Mouse (Mus musculus) hindbrain, embryonic 16.5 days (tissue): Measurements from ENCODE around the gene Gon7. TPM values are rescaled to one million over a fixed set of nuclear protein-coding genes. Genes with fewer than 3 reads are reported as not detected.

Experiments used
- ATAC-seq: fragments of 200-750 bp; cut with Nextera tagmentation; 2 replicates; pipeline ENCODE4 v1.8.0; 2017; ENCODE audit warnings: moderate TSS enrichment, moderate library complexity
- H3K27ac ChIP-seq: fragments of 300-500 bp; sonication (generic); 2 replicates; pipeline ENCODE4 v1.5.1; 2014; ENCODE audit warnings: low read depth, mild to moderate bottlenecking, control low read depth, low read length, moderate library complexity
- H3K27me3 ChIP-seq: fragments of 300-500 bp; sonication (generic); replicated peaks from 2 replicates; pipeline ENCODE4 v1.6.1; 2014; ENCODE audit warnings: low read length; ENCODE audit not compliant: control insufficient read depth, insufficient read depth
- H3K36me3 ChIP-seq: fragments of 300-500 bp; sonication (generic); 2 replicates; pipeline ENCODE4 v1.6.1; 2014; ENCODE audit warnings: mild to moderate bottlenecking, low read length, moderate library complexity, mixed read lengths; ENCODE audit not compliant: control insufficient read depth, insufficient read depth
- H3K4me1 ChIP-seq: fragments of 300-500 bp; sonication (generic); 2 replicates; pipeline ENCODE4 v1.6.1; 2014; ENCODE audit warnings: low read depth, low read length; ENCODE audit not compliant: control insufficient read depth, insufficient read depth
- H3K4me2 ChIP-seq: fragments of 300-500 bp; sonication (generic); 2 replicates; pipeline ENCODE4 v1.6.1; 2014; ENCODE audit warnings: mild to moderate bottlenecking, low read length, control low read depth, moderate library complexity
- H3K4me3 ChIP-seq: fragments of 300-500 bp; sonication (generic); 2 replicates; pipeline ENCODE4 v1.5.1; 2014; ENCODE audit warnings: mild to moderate bottlenecking, low read length, control low read depth, moderate library complexity
- H3K9ac ChIP-seq: fragments of 300-500 bp; sonication (generic); 2 replicates; pipeline ENCODE4 v1.6.1; 2014; ENCODE audit warnings: low read depth, mild to moderate bottlenecking, control low read depth, low read length, moderate library complexity
- H3K9me3 ChIP-seq: fragments of 300-500 bp; sonication (generic); 2 replicates; pipeline ENCODE4 v1.6.1; 2014; ENCODE audit warnings: mild to moderate bottlenecking, low read length, moderate library complexity; ENCODE audit not compliant: control insufficient read depth
- WGBS: fragments of 180-500 bp; shearing (Covaris S2); extraction: QIAGEN DNeasy Blood & Tissue Kit; methylation state at CpG from one replicate; pipeline ENCODE4 v1.1.7; 2014; 5-methylcytosine and 5-hydroxymethylcytosine counted together
- polyA plus RNA-seq: library from polyadenylated mRNA; unstranded; fragments of >200 nt; fragmentation: Nextera tagmentation; extraction: Ambion mirVana; gene quantifications from 2 replicates; pipeline ENCODE4 v1.2.1, GENCODE M21; 2015

The Gon7 gene
- polyA plus RNA-seq, 1 experiment from 2014 or later = 45.2 TPM

GRCm38 (mm10) chr12:102714654-102715395 lies 42.8 kb downstream of the Gon7 start:
- Histone ChIP-seq H3K4me2 (no peak overlapping the region), H3K4me1 (no peaks in the 10 kb centered on the region), H3K36me3 (no peaks in the 10 kb centered on the region), H3K27ac (no peak overlapping the region), H3K4me3 (no peak overlapping the region), H3K9ac (no peak overlapping the region), H3K27me3 (no peaks in the 10 kb centered on the region), H3K9me3 (no peaks in the 10 kb centered on the region)
- ATAC-seq = no peak
- 82% methylated on average over 10 of the region's 10 CpGs for WGBS

- H3K4me1 ChIP-seq = no peaks in the 10 kb centered on the region
- WGBS = 70% methylated on average over 2 of the region's 2 CpGs
Observed at GRCm38 (mm10) chr12:102714116-102714515, 43.5 kb downstream of the Gon7 start.

GRCm38 (mm10) chr12:102713153-102713865 lies 44.3 kb downstream of the Gon7 start:
- no peaks in the 10 kb centered on the region for H3K36me3 ChIP-seq
- no peaks in the 10 kb centered on the region for H3K4me1 ChIP-seq
- no peak overlapping the region for H3K27ac ChIP-seq
- H3K9ac ChIP-seq = no peak overlapping the region
- no peaks in the 10 kb centered on the region for H3K9me3 ChIP-seq
- WGBS = 79% methylated on average over 20 of the region's 20 CpGs
- ATAC-seq = no peak
- H3K4me3 ChIP-seq = no peak overlapping the region
- H3K4me2 ChIP-seq = no peak overlapping the region
- no peaks in the 10 kb centered on the region for H3K27me3 ChIP-seq

More at GRCm38 (mm10) chr12:102714116-102714515, 43.5 kb downstream of the Gon7 start:
- Histone ChIP-seq H3K4me2 (no peak overlapping the region), H3K9me3 (no peaks in the 10 kb centered on the region), H3K27ac (no peak overlapping the region), H3K4me3 (no peak overlapping the region), H3K9ac (no peak overlapping the region), H3K27me3 (no peaks in the 10 kb centered on the region), H3K36me3 (no peaks in the 10 kb centered on the region)
- no peak for ATAC-seq

GRCm38 (mm10) chr12:102710851-102711375 lies 46.7 kb downstream of the Gon7 start:
- H3K4me2 ChIP-seq = no peak overlapping the region
- H3K4me1 ChIP-seq = 0 out of 2 replicates have a peak, but pooled peaks cover under 1% of the 10 kb centered on the region
- 51% methylated on average over 4 of the region's 4 CpGs for WGBS
- H3K9me3 ChIP-seq = no peaks in the 10 kb centered on the region
- H3K27me3 ChIP-seq = no peaks in the 10 kb centered on the region; the same call in 1 of the 2 replicates
- H3K27ac ChIP-seq = no peak overlapping the region
- H3K4me3 ChIP-seq = no peak overlapping the region
- H3K9ac ChIP-seq = no peak overlapping the region
- no peak for ATAC-seq
- H3K36me3 ChIP-seq = no peaks in the 10 kb centered on the region

- peaks cover 7% of the 10 kb centered on the region for H3K4me1 ChIP-seq
- WGBS = 89% methylated on average over 5 of the region's 5 CpGs
- H3K36me3 ChIP-seq = no peaks in the 10 kb centered on the region
- ATAC-seq = no peak
- no peak overlapping the region for H3K4me3 ChIP-seq
- no peak overlapping the region for H3K27ac ChIP-seq
- no peak overlapping the region for H3K9ac ChIP-seq
- H3K27me3 ChIP-seq = no peaks in the 10 kb centered on the region; the same call in 1 of the 2 replicates
- no peaks in the 10 kb centered on the region for H3K9me3 ChIP-seq
- no peak overlapping the region for H3K4me2 ChIP-seq
Observed at GRCm38 (mm10) chr12:102709896-102710295, 47.7 kb downstream of the Gon7 start.

GRCm38 (mm10) chr12:102708220-102708619 lies 49.4 kb downstream of the Gon7 start:
- H3K4me1 ChIP-seq = peaks cover 13% of the 10 kb centered on the region
- WGBS = 73% methylated on average over 11 of the region's 11 CpGs
- H3K27me3 ChIP-seq = no peaks in the 10 kb centered on the region; the same call in 1 of the 2 replicates
- no peaks in the 10 kb centered on the region for H3K9me3 ChIP-seq
- H3K27ac ChIP-seq = no peak overlapping the region
- H3K4me3 ChIP-seq = no peak overlapping the region
- ATAC-seq = no peak
- H3K4me2 ChIP-seq = no peak overlapping the region
- H3K36me3 ChIP-seq = no peaks in the 10 kb centered on the region
- no peak overlapping the region for H3K9ac ChIP-seq

- Histone ChIP-seq H3K4me2 (no peak overlapping the region), H3K4me1 (peaks cover 25% of the 10 kb centered on the region), H3K9me3 (no peaks in the 10 kb centered on the region), H3K27me3 (no peaks in the 10 kb centered on the region; the same call in 1 of the 2 replicates), H3K9ac (no peak overlapping the region), H3K4me3 (no peak overlapping the region), H3K36me3 (no peaks in the 10 kb centered on the region), H3K27ac (no peak overlapping the region)
- ATAC-seq = no peak
- 89% methylated on average over 8 of the region's 10 CpGs for WGBS
Observed at GRCm38 (mm10) chr12:102706833-102707463, 50.7 kb downstream of the Gon7 start.

- ATAC-seq = no peak
- H3K4me2 ChIP-seq = peak overlapping the region; percentile 85
- no peak overlapping the region for H3K4me3 ChIP-seq
- H3K9me3 ChIP-seq = no peaks in the 10 kb centered on the region
- WGBS = 74% methylated on average over 6 of the region's 6 CpGs
- peaks cover 26% of the 10 kb centered on the region for H3K4me1 ChIP-seq
- H3K36me3 ChIP-seq = no peaks in the 10 kb centered on the region
- no peak overlapping the region for H3K27ac ChIP-seq
- H3K9ac ChIP-seq = no peak overlapping the region
- no peaks in the 10 kb centered on the region; the same call in 1 of the 2 replicates for H3K27me3 ChIP-seq
Observed at GRCm38 (mm10) chr12:102705906-102706640, 51.5 kb downstream of the Gon7 start.
